30 mouse cellular contexts compared by ENCODE assay signal in the genomic region with DNA sequence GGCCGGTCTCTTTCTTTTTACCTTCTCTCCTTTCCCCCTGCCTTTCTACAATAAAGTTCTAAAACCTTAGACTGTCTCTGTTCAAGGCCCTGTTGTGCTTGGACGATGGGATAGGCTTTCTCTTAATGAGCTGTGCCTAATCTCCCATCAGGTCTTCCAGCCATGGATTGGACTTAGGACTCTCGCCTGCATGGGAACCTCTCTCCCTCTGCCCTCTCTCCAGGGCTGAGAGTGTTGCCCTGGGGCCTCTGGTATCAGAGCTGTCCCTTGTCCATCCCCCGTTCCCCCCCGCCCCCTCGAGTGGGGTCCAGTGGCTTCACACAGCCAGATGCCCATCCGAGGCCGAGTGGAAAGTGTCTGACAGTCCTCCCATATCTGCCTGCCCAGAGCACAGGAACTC. TPM values are rescaled to one million over a fixed set of nuclear protein-coding genes. Genes with fewer than 3 reads are reported as not detected.
A peak's percentile ranks its signal among the peaks of the same experiment; 100 is the strongest.
DNase-seq lines count a peak whose midpoint lies in the region; ATAC-seq and TF ChIP-seq lines count a peak whose summit lies in the region.
"Had no signal": no experiment of that assay in that cellular context is flagged by ENCODE, and none has a peak within 500 bp of the region (broad histone marks: within the 10 kb centered on the region; RNA-seq: fewer than 3 reads in every experiment).

No protein-coding gene starts in this region.

- 79% methylated on average over 8 of the region's 8 CpGs for WGBS in kidney, postnatal 0 days
- WGBS in kidney, embryonic 16.5 days, result 78% methylated on average over 8 of the region's 8 CpGs
- WGBS in intestine, embryonic 15.5 days, result 81% methylated on average over 8 of the region's 8 CpGs

- no peak for TF ChIP-seq POLR2A in testis, adult 2 months (IDR thresholded peaks at IDR 0.05; ENCODE audit: control insufficient read depth, low read depth, low read length)

- H3K36me3 ChIP-seq in kidney, postnatal 0 days (ENCODE audit: insufficient read depth, low read length), result no peaks in the 10 kb centered on the region
- H3K36me3 ChIP-seq in kidney, embryonic 16.5 days (ENCODE audit: insufficient read depth, low read length), result no peaks in the 10 kb centered on the region
- H3K36me3 ChIP-seq in testis, adult 2 months (ENCODE audit: control insufficient read depth, insufficient read depth, low read length), result no peaks in the 10 kb centered on the region
- no peaks in the 10 kb centered on the region for H3K36me3 ChIP-seq in intestine, embryonic 15.5 days
- H3K36me3 ChIP-seq: embryonic facial prominence, embryonic 12.5 days; embryonic facial prominence, embryonic 15.5 days; hindbrain, embryonic 12.5 days; hindbrain, embryonic 15.5 days had no signal

- H3K4me1 ChIP-seq in kidney, postnatal 0 days (replicated peaks; ENCODE audit: insufficient read depth, low read length), result no peaks in the 10 kb centered on the region
- no peaks in the 10 kb centered on the region for H3K4me1 ChIP-seq in kidney, embryonic 16.5 days (ENCODE audit: insufficient read depth, low read length)
- no peaks in the 10 kb centered on the region; the same call in 1 of the 2 replicates for H3K4me1 ChIP-seq in testis, adult 2 months (ENCODE audit: control insufficient read depth, insufficient read depth, low read length)
- H3K4me1 ChIP-seq in intestine, embryonic 15.5 days (replicated peaks), result peaks cover 8% of the 10 kb centered on the region; the same call in 1 of the 2 replicates
- H3K4me1 ChIP-seq: embryonic facial prominence, embryonic 12.5 days; hindbrain, embryonic 12.5 days; hindbrain, embryonic 15.5 days had no signal

- no peak overlapping the region for H3K9ac ChIP-seq in kidney, postnatal 0 days (ENCODE audit: low read depth, low read length)
- H3K9ac ChIP-seq in kidney, embryonic 16.5 days (replicated peaks; ENCODE audit: low read length), result no peak overlapping the region
- no peak overlapping the region for H3K9ac ChIP-seq in intestine, embryonic 15.5 days
- H3K9ac ChIP-seq: embryonic facial prominence, embryonic 12.5 days; embryonic facial prominence, embryonic 15.5 days; forebrain, postnatal 0 days; hindbrain, embryonic 12.5 days; hindbrain, embryonic 15.5 days had no signal

- no peaks in the 10 kb centered on the region for H3K27me3 ChIP-seq in kidney, postnatal 0 days (ENCODE audit: insufficient read depth, low read length)
- H3K27me3 ChIP-seq in kidney, embryonic 16.5 days (ENCODE audit: insufficient read depth, low read length), result no peaks in the 10 kb centered on the region
- H3K27me3 ChIP-seq in testis, adult 2 months (ENCODE audit: control insufficient read depth, insufficient read depth, low read length), result no peaks in the 10 kb centered on the region
- H3K27me3 ChIP-seq in intestine, embryonic 15.5 days (replicated peaks), result no peaks in the 10 kb centered on the region
- H3K27me3 ChIP-seq: CH12.LX; embryonic facial prominence, embryonic 12.5 days; embryonic facial prominence, embryonic 15.5 days; hindbrain, embryonic 12.5 days; hindbrain, embryonic 15.5 days had no signal

- DNase-seq in kidney, postnatal 0 days (ENCODE audit: low spot score), result no peak
- DNase-seq in testis, postnatal 14 days (ENCODE audit: low spot score), result no peak
- no peak for DNase-seq in frontal cortex, postnatal 14 days (ENCODE audit: low spot score in 2 of 2)
- DNase-seq in gastrocnemius, adult 18-20 months (ENCODE audit: low spot score), result no peak
- DNase-seq: adrenal gland, adult 2 months; adrenal gland, postnatal 14 days; B cell, adult 2 months; cerebellum, adult 11 months; cerebellum, adult 2 months; cerebellum, adult 9-11 months; forebrain, postnatal 0 days; gastrocnemius, postnatal 10 days; gastrocnemius, postnatal 36 days; heart, adult 11 months had no signal

- no peaks in the 10 kb centered on the region for H3K9me3 ChIP-seq in kidney, postnatal 0 days (replicated peaks; ENCODE audit: low read length)
- no peaks in the 10 kb centered on the region for H3K9me3 ChIP-seq in kidney, embryonic 16.5 days (ENCODE audit: low read length)
- no peaks in the 10 kb centered on the region for H3K9me3 ChIP-seq in intestine, embryonic 15.5 days
- H3K9me3 ChIP-seq: embryonic facial prominence, embryonic 12.5 days; embryonic facial prominence, embryonic 15.5 days; G1E; hindbrain, embryonic 12.5 days; hindbrain, embryonic 15.5 days had no signal

- no peak overlapping the region for H3K4me2 ChIP-seq in kidney, postnatal 0 days (ENCODE audit: low read length)
- H3K4me2 ChIP-seq in kidney, embryonic 16.5 days (replicated peaks; ENCODE audit: low read depth, low read length), result no peak overlapping the region
- no peak overlapping the region for H3K4me2 ChIP-seq in intestine, embryonic 15.5 days (replicated peaks)
- H3K4me2 ChIP-seq: embryonic facial prominence, embryonic 12.5 days; embryonic facial prominence, embryonic 15.5 days; heart, embryonic 11.5 days; hindbrain, embryonic 12.5 days; hindbrain, embryonic 15.5 days had no signal

- no peak for TF ChIP-seq CTCF in kidney, postnatal 0 days (IDR thresholded peaks at IDR 0.05; ENCODE audit: low read depth)
- TF ChIP-seq CTCF in testis, adult 2 months (IDR thresholded peaks at IDR 0.05; ENCODE audit: control insufficient read depth, insufficient read depth, insufficient replicate concordance, low read depth, low read length), result no peak

- no peak overlapping the region for H3K27ac ChIP-seq in kidney, postnatal 0 days
- no peak overlapping the region for H3K27ac ChIP-seq in kidney, embryonic 16.5 days (ENCODE audit: low read length)
- H3K27ac ChIP-seq in testis, adult 2 months (ENCODE audit: control insufficient read depth, insufficient read depth, low read depth, low read length), result no peak overlapping the region
- no peak overlapping the region for H3K27ac ChIP-seq in intestine, embryonic 15.5 days
- H3K27ac ChIP-seq: embryonic facial prominence, embryonic 12.5 days; embryonic facial prominence, embryonic 15.5 days; hindbrain, embryonic 12.5 days; hindbrain, embryonic 15.5 days had no signal

- no peak overlapping the region for H3K4me3 ChIP-seq in kidney, postnatal 0 days (replicated peaks; ENCODE audit: low read depth, low read length)
- H3K4me3 ChIP-seq in kidney, embryonic 16.5 days (ENCODE audit: low read length), result no peak overlapping the region
- peak overlapping the region; percentile 90 for H3K4me3 ChIP-seq in testis, adult 2 months (ENCODE audit: control insufficient read depth, low read depth, low read length)
- H3K4me3 ChIP-seq in intestine, embryonic 15.5 days (replicated peaks), result no peak overlapping the region
- H3K4me3 ChIP-seq: embryonic facial prominence, embryonic 12.5 days; embryonic facial prominence, embryonic 15.5 days; hindbrain, embryonic 12.5 days; hindbrain, embryonic 15.5 days had no signal

- 0 out of 2 replicates have a peak, but pooled peaks have one; percentile 15 for ATAC-seq in kidney, postnatal 0 days (replicated peaks; ENCODE audit: low FRiP score, low read depth)
- ATAC-seq in kidney, embryonic 16.5 days (ENCODE audit: low FRiP score, low TSS enrichment), result no peak
- 0 out of 2 replicates have a peak, but pooled peaks have one; percentile 48 for ATAC-seq in intestine, embryonic 15.5 days
- ATAC-seq: forebrain, embryonic 14.5 days; forebrain, postnatal 0 days; Patski had no signal

RNA-seq across cellular contexts. Expression of gene Igfals, which starts 9.2 kb away (rescaled TPM):
- polyA plus RNA-seq in kidney, postnatal 0 days (2015; fragmentation: Nextera tagmentation; extraction: Ambion mirVana), result 6.8 and 8.2 TPM in 2 replicates
- 3.0 and 3.1 TPM in 2 replicates for polyA plus RNA-seq in kidney, embryonic 16.5 days (2015; fragmentation: Nextera tagmentation; extraction: Ambion mirVana)
- polyA plus RNA-seq in testis, adult 2 months (2012; rRNA removed), result 4.0 and 4.2 TPM in 2 replicates
- 3.4 and 4.4 TPM in 2 replicates for polyA plus RNA-seq in intestine, embryonic 15.5 days (2015; fragmentation: Nextera tagmentation; extraction: Ambion mirVana)
- total RNA-seq in gastrocnemius, adult 18-20 months (2021), result 1 to 10 TPM; 2.2 to 2.6 TPM
- total RNA-seq: common myeloid progenitor, adult 5-6 weeks; hematopoietic stem cell, adult 5-6 weeks had no signal
- polyA plus RNA-seq: forebrain, embryonic 11.5 days; heart, embryonic 11.5 days; heart, embryonic 14.5 days had no signal

RNA-seq across cellular contexts. Expression of gene Nubp2, which starts 11.2 kb away (rescaled TPM):
- polyA plus RNA-seq in kidney, postnatal 0 days (2015; fragmentation: Nextera tagmentation; extraction: Ambion mirVana), result 55.9 and 57.5 TPM in 2 replicates
- polyA plus RNA-seq in kidney, embryonic 16.5 days (2015; fragmentation: Nextera tagmentation; extraction: Ambion mirVana), result 63.3 and 67.1 TPM in 2 replicates
- 125 and 131 TPM in 2 replicates for polyA plus RNA-seq in testis, adult 2 months (2012; rRNA removed)
- polyA plus RNA-seq in intestine, embryonic 15.5 days (2015; fragmentation: Nextera tagmentation; extraction: Ambion mirVana), result 51.5 and 57.9 TPM in 2 replicates
- 10 to 100 TPM; 11.0 to 11.1 TPM for total RNA-seq in gastrocnemius, adult 18-20 months (2021)

RNA-seq across cellular contexts. Expression of gene Spsb3, which starts 11.5 kb away (rescaled TPM):
- 53.4 and 55.9 TPM in 2 replicates for polyA plus RNA-seq in kidney, postnatal 0 days (2015; fragmentation: Nextera tagmentation; extraction: Ambion mirVana)
- polyA plus RNA-seq in kidney, embryonic 16.5 days (2015; fragmentation: Nextera tagmentation; extraction: Ambion mirVana), result 46.2 and 50.4 TPM in 2 replicates
- 161 and 177 TPM in 2 replicates for polyA plus RNA-seq in testis, adult 2 months (2012; rRNA removed)
- polyA plus RNA-seq in intestine, embryonic 15.5 days (2015; fragmentation: Nextera tagmentation; extraction: Ambion mirVana), result 32.0 and 33.4 TPM in 2 replicates
- 10 to 100 TPM; 29.7 to 37.9 TPM for total RNA-seq in gastrocnemius, adult 18-20 months (2021)

RNA-seq across cellular contexts. Expression of gene Eme2, which starts 19.9 kb away (rescaled TPM):
- 29.5 and 29.6 TPM in 2 replicates for polyA plus RNA-seq in kidney, postnatal 0 days (2015; fragmentation: Nextera tagmentation; extraction: Ambion mirVana)
- polyA plus RNA-seq in kidney, embryonic 16.5 days (2015; fragmentation: Nextera tagmentation; extraction: Ambion mirVana), result 36.5 and 38.5 TPM in 2 replicates
- polyA plus RNA-seq in testis, adult 2 months (2012; rRNA removed), result 28.0 and 31.2 TPM in 2 replicates
- 27.3 and 27.4 TPM in 2 replicates for polyA plus RNA-seq in intestine, embryonic 15.5 days (2015; fragmentation: Nextera tagmentation; extraction: Ambion mirVana)
- total RNA-seq in gastrocnemius, adult 18-20 months (2021), result 1 to 10 TPM; 6.5 to 8.4 TPM

RNA-seq across cellular contexts. Expression of gene Mrps34, which starts 19.9 kb away (rescaled TPM):
- 141 TPM in 2 replicates for polyA plus RNA-seq in kidney, postnatal 0 days (2015; fragmentation: Nextera tagmentation; extraction: Ambion mirVana)
- 102 TPM in 2 replicates for polyA plus RNA-seq in kidney, embryonic 16.5 days (2015; fragmentation: Nextera tagmentation; extraction: Ambion mirVana)
- 45.9 and 56.7 TPM in 2 replicates for polyA plus RNA-seq in testis, adult 2 months (2012; rRNA removed)
- polyA plus RNA-seq in intestine, embryonic 15.5 days (2015; fragmentation: Nextera tagmentation; extraction: Ambion mirVana), result 111 and 117 TPM in 2 replicates
- 10 to 100 TPM; 79.4 to 86.3 TPM for total RNA-seq in gastrocnemius, adult 18-20 months (2021)
